Mouse (Mus musculus) ES-Bruce4 (cell line): ENCODE data around the gene Slc25a36.

Experiments
- CTCF ChIP-seq: IDR thresholded peaks from one replicate; pipeline ENCODE4 v1.8.1; 2011; ENCODE audit warnings: low read depth, low read length
- EP300 ChIP-seq: IDR thresholded peaks from 2 replicates; pipeline ENCODE4 v1.6.1; 2011; ENCODE audit warnings: low read depth, low read length; ENCODE audit not compliant: insufficient read depth

DNA sequence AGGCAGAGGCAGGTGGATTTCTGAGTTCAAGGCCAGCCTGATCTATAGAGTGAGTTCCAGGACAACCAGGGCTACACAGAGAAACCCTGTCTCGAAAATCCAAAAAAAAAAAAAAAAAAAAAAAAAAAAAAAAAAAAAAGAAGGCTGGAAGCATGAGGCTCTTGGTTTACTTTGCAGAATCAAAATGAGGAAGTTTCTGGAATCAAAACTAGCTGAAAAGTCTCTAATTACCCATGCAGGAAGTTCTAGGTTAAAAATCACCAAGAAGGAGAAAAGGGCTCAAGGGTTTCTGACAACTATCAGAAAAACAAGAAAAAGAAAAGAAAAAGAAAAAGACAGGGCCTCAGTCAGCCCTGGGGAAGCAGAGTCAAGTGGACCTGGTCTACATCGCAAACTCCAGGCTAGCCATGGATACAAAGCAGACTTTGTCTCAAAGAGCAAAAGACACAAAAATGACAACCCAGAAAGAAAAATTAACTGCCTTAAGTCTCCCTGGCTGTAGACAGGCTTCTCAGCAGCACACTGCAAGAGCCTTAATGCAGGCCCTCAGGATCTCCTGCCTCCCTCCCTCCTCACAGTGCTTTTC is 5.5 kb downstream of the Slc25a36 start:
- TF ChIP-seq CTCF (no peak), EP300 (no peak)
